8 mouse cellular contexts compared by ENCODE assay signal in genomic region chr3:93597221-93597913, GRCm38 (mm10). TPM values are rescaled to one million over a fixed set of nuclear protein-coding genes. Genes with fewer than 3 reads are reported as not detected.
DNase-seq lines count a peak whose midpoint lies in the region; TF ChIP-seq lines count a peak whose summit lies in the region.

No protein-coding gene starts in this region.

- no peaks in the 10 kb centered on the region for H3K9me3 ChIP-seq in ES-E14 (ENCODE audit: control insufficient read depth, insufficient read depth, low read depth, low read length)

- no peak overlapping the region for H3K9ac ChIP-seq in ES-E14 (ENCODE audit: insufficient read depth, low read depth, low read length, poor library complexity, severe bottlenecking)

- peaks cover 0 to 7% of the 10 kb centered on the region in 2 experiments; a peak in 2 of 4 replicates for H3K4me1 ChIP-seq in ES-E14 (ENCODE audit: control insufficient read depth in 2 of 2, insufficient read depth in 2 of 2, low read length in 2 of 2, poor library complexity in 1 of 2)

- intact Hi-C loops in gastrocnemius, postnatal 14 days (cut with DNase I; ENCODE audit: low total_unique reads): no loop called here

- H3K27me3 ChIP-seq in splenic B cell, adult 2 months (ENCODE audit: control insufficient read depth, insufficient read depth, low read length, poor library complexity, severe bottlenecking): no peaks in the 10 kb centered on the region

- H3K4me3 ChIP-seq in ES-E14 (ENCODE audit: insufficient read depth in 1 of 2, low read depth in 1 of 2, low read length in 2 of 2, poor library complexity in 1 of 2, severe bottlenecking in 1 of 2): no peak overlapping the region

- no peaks in the 10 kb centered on the region for H3K36me3 ChIP-seq in ES-E14 (ENCODE audit: control insufficient read depth, insufficient read depth, low read length, poor library complexity, severe bottlenecking)
- no peaks in the 10 kb centered on the region for H3K36me3 ChIP-seq in splenic B cell, adult 2 months (ENCODE audit: control insufficient read depth, insufficient read depth, low read length, poor library complexity, severe bottlenecking)

- peak; percentile 60 for DNase-seq in ES-E14 (ENCODE audit: low read depth, low spot score)
- peak; percentile 90 for DNase-seq in brain, adult 2 months (ENCODE audit: low read depth, low spot score)
- peak; percentile 46 for DNase-seq in gastrocnemius, postnatal 14 days
- peak; percentile 44 for DNase-seq in hindlimb bud, embryonic 11.5 days (ENCODE audit: extremely low spot score, low read depth, low spot score)
- DNase-seq in left cerebral cortex, adult 18-20 months (ENCODE audit: low spot score in 2 of 2): peak; percentile 18 to 19
- DNase-seq in lung, postnatal 36 days: peak; percentile 87
- DNase-seq in splenic B cell, adult 2 months (ENCODE audit: low read depth, low spot score): peak; percentile 67
- no peak for DNase-seq in cerebellum, postnatal 14 days

- H3K27ac ChIP-seq in ES-E14 (ENCODE audit: insufficient read depth, low read depth, low read length, poor library complexity, severe bottlenecking): peak overlapping the region; percentile 49

- in situ Hi-C loops in ES-E14 (cut with MboI; ENCODE audit: low sequenced_read_pairs in 2 of 2, unreplicated experiment in 2 of 2): no loop called here

TF ChIP-seq in ES-E14, 5 proteins besides CTCF, POLR2A, EP300 and RAD21:
- TF ChIP-seq ZC3H11A (IDR thresholded peaks at IDR 0.05; ENCODE audit: borderline replicate concordance, low read depth, low read length) (no peak), HCFC1 (IDR thresholded peaks at IDR 0.05; ENCODE audit: borderline replicate concordance, insufficient read depth, low read length) (no peak), CHD2 (IDR thresholded peaks at IDR 0.05; ENCODE audit: low read depth, low read length) (no peak), MAFK (IDR thresholded peaks at IDR 0.05; ENCODE audit: insufficient read depth, low read depth, low read length) (no peak), ZNF384 (IDR thresholded peaks at IDR 0.05; ENCODE audit: low read depth, low read length) (no peak)

RNA-seq across cellular contexts. Expression of gene S100a10, which starts 42.5 kb away (rescaled TPM):
- total RNA-seq in ES-E14 (2012; rRNA removed): 152 and 388 TPM in 2 replicates
- 100 to 1,000 TPM; 102 to 107 TPM for total RNA-seq in gastrocnemius, postnatal 14 days (2021)
- total RNA-seq in left cerebral cortex, adult 18-20 months (2021): 10 to 100 TPM; 47.3 to 49.9 TPM

RNA-seq across cellular contexts. Expression of gene Tdpoz2, which starts 55.1 kb away (rescaled TPM):
- total RNA-seq in ES-E14 (2012; rRNA removed): not detected in 2 replicates
- not detected for total RNA-seq in gastrocnemius, postnatal 14 days (2021)
- total RNA-seq in left cerebral cortex, adult 18-20 months (2021): not detected

Comparison
In these comparisons a context has a peak if more than half of its experiments do, and no peak if none do; other contexts are left out.
1. DNase-seq: peak in ES-E14 (single experiment), brain, adult 2 months (single experiment), gastrocnemius, postnatal 14 days (single experiment), hindlimb bud, embryonic 11.5 days (single experiment), left cerebral cortex, adult 18-20 months (2 of 2), lung, postnatal 36 days (single experiment) and splenic B cell, adult 2 months (single experiment); none in cerebellum, postnatal 14 days (0 of 2).